Mouse (Mus musculus): Measurements from ENCODE around the gene Tdrd5. TPM values are rescaled to one million over a fixed set of nuclear protein-coding genes. Genes with fewer than 3 reads are reported as not detected.
"Not testable (repeated sequence)": the region's sequence is repeated elsewhere in the genome, so short reads cannot be mapped to it uniquely, and the experiment has no call there.

Gene Tdrd5
- polyA plus RNA-seq, 1 experiment from 2014 or later, result 0.07 TPM

GRCm38 (mm10) chr1:156271654-156272053 lies 31.8 kb downstream of the Tdrd5 start:
- no peaks in the 10 kb centered on the region for H3K4me1 ChIP-seq (ENCODE audit: control insufficient read depth, low read depth, low read length)
- no peaks in the 10 kb centered on the region for H3K27me3 ChIP-seq (ENCODE audit: control insufficient read depth, insufficient read depth, low read depth, low read length)
- ATAC-seq (ENCODE audit: low read depth), result no peak
- H3K27ac ChIP-seq (ENCODE audit: low read length), result no peak overlapping the region
- H3K4me2 ChIP-seq (ENCODE audit: low read depth, low read length), result no peak overlapping the region
- H3K36me3 ChIP-seq (ENCODE audit: control insufficient read depth, insufficient read depth), result no peaks in the 10 kb centered on the region
- H3K9ac ChIP-seq (ENCODE audit: low read depth, low read length), result no peak overlapping the region
- no peaks in the 10 kb centered on the region for H3K9me3 ChIP-seq (replicated peaks; ENCODE audit: control insufficient read depth, low read length)
- no peak overlapping the region for H3K4me3 ChIP-seq (ENCODE audit: low read depth, low read length)
- WGBS (ENCODE audit: insufficient replicate concordance), result 37% methylated on average over 5 of the region's 5 CpGs

- Histone ChIP-seq H3K9ac (ENCODE audit: low read depth, low read length) (no peak overlapping the region), H3K27me3 (ENCODE audit: control insufficient read depth, insufficient read depth, low read depth, low read length) (no peaks in the 10 kb centered on the region), H3K4me3 (ENCODE audit: low read depth, low read length) (no peak overlapping the region), H3K9me3 (replicated peaks; ENCODE audit: control insufficient read depth, low read length) (no peaks in the 10 kb centered on the region), H3K4me2 (ENCODE audit: low read depth, low read length) (no peak overlapping the region), H3K4me1 (ENCODE audit: control insufficient read depth, low read depth, low read length) (no peaks in the 10 kb centered on the region), H3K36me3 (ENCODE audit: control insufficient read depth, insufficient read depth) (no peaks in the 10 kb centered on the region), H3K27ac (ENCODE audit: low read length) (no peak overlapping the region)
- ATAC-seq (ENCODE audit: low read depth), result no peak
- 69% methylated on average over 9 of the region's 9 CpGs for WGBS (ENCODE audit: insufficient replicate concordance)
Observed at GRCm38 (mm10) chr1:156270471-156270870, 33.0 kb downstream of the Tdrd5 start.

DNA sequence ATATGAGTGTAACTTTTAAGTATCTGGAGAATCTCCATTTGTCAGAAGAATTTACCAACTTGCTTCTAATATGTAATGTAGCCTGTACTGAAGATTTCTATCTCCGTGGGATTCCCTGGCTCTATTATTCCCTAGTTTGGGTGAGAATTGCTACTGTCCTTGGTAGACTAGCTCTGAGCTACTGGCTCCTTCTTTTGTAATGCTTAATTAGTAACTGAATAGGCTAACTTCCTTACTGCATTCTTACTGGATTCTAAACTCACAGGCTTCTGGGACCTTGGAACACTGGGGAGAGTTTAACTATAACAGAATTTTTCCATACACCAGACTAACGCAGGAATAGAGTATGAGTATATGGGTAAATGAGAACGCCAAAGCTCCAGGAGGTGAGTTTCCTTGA lies 34.9 kb downstream of the Tdrd5 start:
- not testable (repeated sequence) for H3K4me1 ChIP-seq (ENCODE audit: control insufficient read depth, low read depth, low read length); ATAC-seq (ENCODE audit: low read depth); H3K4me3 ChIP-seq (ENCODE audit: low read depth, low read length); H3K4me2 ChIP-seq (ENCODE audit: low read depth, low read length); H3K9me3 ChIP-seq (replicated peaks; ENCODE audit: control insufficient read depth, low read length); H3K27ac ChIP-seq (ENCODE audit: low read length); H3K36me3 ChIP-seq (ENCODE audit: control insufficient read depth, insufficient read depth); H3K9ac ChIP-seq (ENCODE audit: low read depth, low read length); H3K27me3 ChIP-seq (ENCODE audit: control insufficient read depth, insufficient read depth, low read depth, low read length)
- WGBS (ENCODE audit: insufficient replicate concordance), result 37% methylated on average over 3 of the region's 3 CpGs

DNA sequence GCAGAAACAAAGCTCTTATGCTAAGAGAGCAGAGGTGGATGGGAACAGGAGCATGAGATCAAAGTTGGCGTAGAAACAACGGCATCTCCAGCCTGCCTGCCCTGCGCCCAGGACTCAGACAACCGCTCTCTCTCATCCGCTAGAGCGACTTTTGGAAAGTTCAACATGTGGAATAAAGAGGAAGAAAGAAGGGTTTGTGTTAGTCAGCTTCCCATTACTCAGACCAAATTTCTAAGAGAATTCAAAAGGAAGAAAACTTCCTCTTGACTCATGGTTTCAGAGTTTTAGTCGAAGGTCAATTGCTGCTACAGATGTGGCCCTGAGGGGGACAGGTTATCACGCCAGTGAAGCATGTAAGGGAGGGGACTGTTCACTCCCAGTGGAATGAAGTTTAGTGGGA lies 39.5 kb downstream of the Tdrd5 start:
- no peak for ATAC-seq (ENCODE audit: low read depth)
- Histone ChIP-seq H3K36me3 (ENCODE audit: control insufficient read depth, insufficient read depth) (no peaks in the 10 kb centered on the region), H3K27ac (ENCODE audit: low read length) (no peak overlapping the region), H3K9me3 (replicated peaks; ENCODE audit: control insufficient read depth, low read length) (no peaks in the 10 kb centered on the region), H3K4me3 (ENCODE audit: low read depth, low read length) (no peak overlapping the region), H3K27me3 (ENCODE audit: control insufficient read depth, insufficient read depth, low read depth, low read length) (no peaks in the 10 kb centered on the region), H3K9ac (ENCODE audit: low read depth, low read length) (no peak overlapping the region), H3K4me1 (ENCODE audit: control insufficient read depth, low read depth, low read length) (no peaks in the 10 kb centered on the region), H3K4me2 (ENCODE audit: low read depth, low read length) (no peak overlapping the region)
- 75% methylated on average over 8 of the region's 8 CpGs for WGBS (ENCODE audit: insufficient replicate concordance)

GRCm38 (mm10) chr1:156263352-156263751 lies 40.1 kb downstream of the Tdrd5 start:
- Histone ChIP-seq H3K9ac (ENCODE audit: low read depth, low read length) (no peak overlapping the region), H3K4me1 (ENCODE audit: control insufficient read depth, low read depth, low read length) (no peaks in the 10 kb centered on the region), H3K36me3 (ENCODE audit: control insufficient read depth, insufficient read depth) (no peaks in the 10 kb centered on the region), H3K4me2 (ENCODE audit: low read depth, low read length) (no peak overlapping the region), H3K27me3 (ENCODE audit: control insufficient read depth, insufficient read depth, low read depth, low read length) (no peaks in the 10 kb centered on the region), H3K9me3 (replicated peaks; ENCODE audit: control insufficient read depth, low read length) (no peaks in the 10 kb centered on the region), H3K4me3 (ENCODE audit: low read depth, low read length) (no peak overlapping the region), H3K27ac (ENCODE audit: low read length) (no peak overlapping the region)
- ATAC-seq (ENCODE audit: low read depth), result no peak
- WGBS (ENCODE audit: insufficient replicate concordance), result 46% methylated on average over 2 of the region's 2 CpGs

- H3K9ac ChIP-seq (ENCODE audit: low read depth, low read length), result no peak overlapping the region
- ATAC-seq (ENCODE audit: low read depth), result no peak
- no peak overlapping the region for H3K4me3 ChIP-seq (ENCODE audit: low read depth, low read length)
- no peaks in the 10 kb centered on the region for H3K4me1 ChIP-seq (ENCODE audit: control insufficient read depth, low read depth, low read length)
- no peak overlapping the region for H3K4me2 ChIP-seq (ENCODE audit: low read depth, low read length)
- no peak overlapping the region for H3K27ac ChIP-seq (ENCODE audit: low read length)
- H3K9me3 ChIP-seq (replicated peaks; ENCODE audit: control insufficient read depth, low read length), result no peaks in the 10 kb centered on the region
- H3K36me3 ChIP-seq (ENCODE audit: control insufficient read depth, insufficient read depth), result no peaks in the 10 kb centered on the region
- H3K27me3 ChIP-seq (ENCODE audit: control insufficient read depth, insufficient read depth, low read depth, low read length), result no peaks in the 10 kb centered on the region
- 68% methylated on average over 4 of the region's 4 CpGs for WGBS (ENCODE audit: insufficient replicate concordance)
Observed at GRCm38 (mm10) chr1:156254866-156255265, 48.6 kb downstream of the Tdrd5 start.

GRCm38 (mm10) chr1:156251096-156251495 lies 52.4 kb downstream of the Tdrd5 start:
- not testable (repeated sequence) for H3K36me3 ChIP-seq (ENCODE audit: control insufficient read depth, insufficient read depth); H3K9ac ChIP-seq (ENCODE audit: low read depth, low read length); H3K27ac ChIP-seq (ENCODE audit: low read length); H3K9me3 ChIP-seq (replicated peaks; ENCODE audit: control insufficient read depth, low read length); ATAC-seq (ENCODE audit: low read depth); H3K4me3 ChIP-seq (ENCODE audit: low read depth, low read length); H3K4me2 ChIP-seq (ENCODE audit: low read depth, low read length); H3K4me1 ChIP-seq (ENCODE audit: control insufficient read depth, low read depth, low read length); H3K27me3 ChIP-seq (ENCODE audit: control insufficient read depth, insufficient read depth, low read depth, low read length)
- WGBS (ENCODE audit: insufficient replicate concordance), result 60% methylated on average over 4 of the region's 4 CpGs

DNA sequence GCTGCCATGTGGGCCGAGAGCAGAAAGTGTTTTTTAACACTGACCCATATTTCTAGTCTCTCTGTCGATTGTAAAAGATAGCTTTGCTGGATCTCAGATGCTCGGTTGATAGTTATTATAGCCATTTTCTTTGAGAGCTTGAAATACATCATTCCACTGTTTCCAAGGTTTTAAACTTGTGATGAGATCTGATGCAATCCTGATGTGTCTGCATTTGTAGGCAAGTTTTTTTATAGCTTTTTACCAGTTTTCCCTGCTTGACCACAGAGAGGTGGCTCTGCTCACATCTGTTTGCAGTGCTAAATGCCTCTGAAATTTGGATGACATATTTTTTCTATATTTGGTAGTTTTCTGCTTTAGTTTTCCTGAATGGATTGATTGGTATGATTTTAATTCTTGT lies 55.6 kb downstream of the Tdrd5 start:
- 57% methylated on average over 3 of the region's 3 CpGs for WGBS (ENCODE audit: insufficient replicate concordance)
- no peak overlapping the region for H3K9ac ChIP-seq (ENCODE audit: low read depth, low read length)
- no peak overlapping the region for H3K4me2 ChIP-seq (ENCODE audit: low read depth, low read length)
- H3K4me1 ChIP-seq (ENCODE audit: control insufficient read depth, low read depth, low read length), result no peaks in the 10 kb centered on the region
- H3K27ac ChIP-seq (ENCODE audit: low read length), result no peak overlapping the region
- no peaks in the 10 kb centered on the region for H3K9me3 ChIP-seq (replicated peaks; ENCODE audit: control insufficient read depth, low read length)
- H3K27me3 ChIP-seq (ENCODE audit: control insufficient read depth, insufficient read depth, low read depth, low read length), result no peaks in the 10 kb centered on the region
- H3K36me3 ChIP-seq (ENCODE audit: control insufficient read depth, insufficient read depth), result no peaks in the 10 kb centered on the region
- no peak overlapping the region for H3K4me3 ChIP-seq (ENCODE audit: low read depth, low read length)
- ATAC-seq (ENCODE audit: low read depth), result no peak

- Histone ChIP-seq H3K36me3 (ENCODE audit: control insufficient read depth, insufficient read depth) (no peaks in the 10 kb centered on the region), H3K4me3 (ENCODE audit: low read depth, low read length) (no peak overlapping the region), H3K4me1 (ENCODE audit: control insufficient read depth, low read depth, low read length) (no peaks in the 10 kb centered on the region), H3K9me3 (replicated peaks; ENCODE audit: control insufficient read depth, low read length) (no peaks in the 10 kb centered on the region), H3K27ac (ENCODE audit: low read length) (no peak overlapping the region), H3K27me3 (ENCODE audit: control insufficient read depth, insufficient read depth, low read depth, low read length) (no peaks in the 10 kb centered on the region), H3K9ac (ENCODE audit: low read depth, low read length) (no peak overlapping the region), H3K4me2 (ENCODE audit: low read depth, low read length) (no peak overlapping the region)
- peak; percentile 54; the same call in 1 of the 2 replicates for ATAC-seq (ENCODE audit: low read depth)
- WGBS (ENCODE audit: insufficient replicate concordance), result 8% methylated on average over 14 of the region's 14 CpGs
Observed at GRCm38 (mm10) chr1:156241713-156242348, 61.6 kb downstream of the Tdrd5 start.

All from liver, embryonic 16.5 days (tissue).